22 mouse cellular contexts compared by ENCODE assay signal in genomic region chr16:78067532-78068118, GRCm38 (mm10).
DNase-seq lines count a peak whose midpoint lies in the region; ATAC-seq and TF ChIP-seq lines count a peak whose summit lies in the region.
"Had no signal": no experiment of that assay in that cellular context is flagged by ENCODE, and none has a peak within 500 bp of the region (broad histone marks: within the 10 kb centered on the region; RNA-seq: fewer than 3 reads in every experiment).

No protein-coding gene starts in this region.

- H3K4me1 ChIP-seq in embryonic facial prominence, embryonic 11.5 days (ENCODE audit: control insufficient read depth, insufficient read depth, low read length): no peaks in the 10 kb centered on the region
- no peaks in the 10 kb centered on the region for H3K4me1 ChIP-seq in embryonic facial prominence, embryonic 10.5 days
- H3K4me1 ChIP-seq in embryonic facial prominence, embryonic 14.5 days (ENCODE audit: control insufficient read depth, insufficient read depth, low read length): no peaks in the 10 kb centered on the region
- H3K4me1 ChIP-seq in limb, embryonic 13.5 days: peaks cover 20% of the 10 kb centered on the region
- no peaks in the 10 kb centered on the region for H3K4me1 ChIP-seq in hindbrain, postnatal 0 days (ENCODE audit: insufficient read depth, low read length)
- H3K4me1 ChIP-seq: heart, embryonic 13.5 days had no signal

- no peaks in the 10 kb centered on the region for H3K36me3 ChIP-seq in embryonic facial prominence, embryonic 11.5 days (replicated peaks; ENCODE audit: control insufficient read depth, insufficient read depth, low read depth, low read length)
- no peaks in the 10 kb centered on the region for H3K36me3 ChIP-seq in embryonic facial prominence, embryonic 10.5 days (replicated peaks)
- H3K36me3 ChIP-seq in embryonic facial prominence, embryonic 14.5 days (ENCODE audit: control insufficient read depth, insufficient read depth, low read length): no peaks in the 10 kb centered on the region
- H3K36me3 ChIP-seq in limb, embryonic 13.5 days: no peaks in the 10 kb centered on the region
- H3K36me3 ChIP-seq in hindbrain, postnatal 0 days (ENCODE audit: insufficient read depth, low read length): no peaks in the 10 kb centered on the region
- H3K36me3 ChIP-seq: heart, embryonic 13.5 days had no signal

- no peak overlapping the region for H3K27ac ChIP-seq in embryonic facial prominence, embryonic 11.5 days (replicated peaks; ENCODE audit: low read depth, low read length)
- H3K27ac ChIP-seq in embryonic facial prominence, embryonic 10.5 days (replicated peaks): no peak overlapping the region; the same call in 1 of the 2 replicates
- H3K27ac ChIP-seq in embryonic facial prominence, embryonic 14.5 days (replicated peaks; ENCODE audit: low read depth, low read length): 0 out of 2 replicates have a peak overlapping the region, but pooled peaks have one; percentile 29
- H3K27ac ChIP-seq in limb, embryonic 13.5 days: peak overlapping the region; percentile 48; the same call in 1 of the 2 replicates
- no peak overlapping the region for H3K27ac ChIP-seq in hindbrain, postnatal 0 days
- H3K27ac ChIP-seq: heart, embryonic 13.5 days; hindbrain, embryonic 14.5 days had no signal

- no peak overlapping the region for H3K9ac ChIP-seq in embryonic facial prominence, embryonic 11.5 days (replicated peaks; ENCODE audit: low read length)
- H3K9ac ChIP-seq in embryonic facial prominence, embryonic 14.5 days (ENCODE audit: low read depth, low read length): no peak overlapping the region
- no peak overlapping the region for H3K9ac ChIP-seq in limb, embryonic 13.5 days
- H3K9ac ChIP-seq in hindbrain, postnatal 0 days (replicated peaks; ENCODE audit: low read length): no peak overlapping the region
- H3K9ac ChIP-seq: heart, embryonic 13.5 days; hindbrain, embryonic 14.5 days had no signal

- no peaks in the 10 kb centered on the region for H3K27me3 ChIP-seq in embryonic facial prominence, embryonic 11.5 days (ENCODE audit: control insufficient read depth, insufficient read depth, low read length)
- no peaks in the 10 kb centered on the region for H3K27me3 ChIP-seq in embryonic facial prominence, embryonic 10.5 days (replicated peaks; ENCODE audit: low read depth, poor library complexity, severe bottlenecking)
- H3K27me3 ChIP-seq in embryonic facial prominence, embryonic 14.5 days (replicated peaks; ENCODE audit: control insufficient read depth, insufficient read depth, low read length): no peaks in the 10 kb centered on the region
- H3K27me3 ChIP-seq in limb, embryonic 13.5 days: no peaks in the 10 kb centered on the region
- H3K27me3 ChIP-seq in hindbrain, postnatal 0 days (ENCODE audit: insufficient read depth, low read length): no peaks in the 10 kb centered on the region
- H3K27me3 ChIP-seq: heart, embryonic 13.5 days had no signal

- TF ChIP-seq CTCF in hindbrain, postnatal 0 days (IDR thresholded peaks at IDR 0.05; ENCODE audit: low read depth): no peak

- H3K4me3 ChIP-seq in embryonic facial prominence, embryonic 11.5 days (ENCODE audit: low read depth, low read length): no peak overlapping the region
- H3K4me3 ChIP-seq in embryonic facial prominence, embryonic 10.5 days: no peak overlapping the region
- H3K4me3 ChIP-seq in embryonic facial prominence, embryonic 14.5 days (ENCODE audit: low read depth, low read length): no peak overlapping the region
- no peak overlapping the region for H3K4me3 ChIP-seq in limb, embryonic 13.5 days
- H3K4me3 ChIP-seq in hindbrain, postnatal 0 days (ENCODE audit: low read length): no peak overlapping the region
- H3K4me3 ChIP-seq: heart, embryonic 13.5 days had no signal

- no peaks in the 10 kb centered on the region for H3K9me3 ChIP-seq in embryonic facial prominence, embryonic 11.5 days (replicated peaks; ENCODE audit: control insufficient read depth, low read length)
- H3K9me3 ChIP-seq in embryonic facial prominence, embryonic 10.5 days: no peaks in the 10 kb centered on the region
- H3K9me3 ChIP-seq in embryonic facial prominence, embryonic 14.5 days (ENCODE audit: control insufficient read depth, low read length): no peaks in the 10 kb centered on the region
- no peaks in the 10 kb centered on the region for H3K9me3 ChIP-seq in limb, embryonic 13.5 days
- H3K9me3 ChIP-seq in hindbrain, postnatal 0 days (ENCODE audit: low read length): no peaks in the 10 kb centered on the region
- H3K9me3 ChIP-seq: heart, embryonic 13.5 days had no signal

- peak; percentile 40 for DNase-seq in embryonic facial prominence, embryonic 11.5 days (ENCODE audit: low spot score)
- no peak for DNase-seq in embryonic facial prominence, embryonic 10.5 days (ENCODE audit: low spot score)
- peak; percentile 32 for DNase-seq in embryonic facial prominence, embryonic 14.5 days (ENCODE audit: low spot score)
- no peak for DNase-seq in hindbrain, postnatal 0 days (ENCODE audit: low spot score)
- DNase-seq in gastrocnemius, postnatal 10 days: no peak
- DNase-seq: adrenal gland, adult 8-10 months; adrenal gland, postnatal 36 days; cerebellum, adult 11 months; cerebellum, adult 2 months; cerebellum, adult 9-11 months; cerebellum, postnatal 25 days; gastrocnemius, postnatal 14 days; heart, adult 18-20 months; heart, postnatal 14 days; heart, postnatal 4 days had no signal

- no peak for ATAC-seq in embryonic facial prominence, embryonic 11.5 days (replicated peaks; ENCODE audit: insufficient number of reproducible peaks, low FRiP score, low TSS enrichment, low read depth)
- no peak for ATAC-seq in embryonic facial prominence, embryonic 14.5 days (ENCODE audit: low read depth)
- ATAC-seq in limb, embryonic 13.5 days (ENCODE audit: low FRiP score, low read depth): peak; percentile 78
- no peak for ATAC-seq in hindbrain, postnatal 0 days
- no peak for ATAC-seq in granulocyte monocyte progenitor cell, adult 5-6 weeks (replicated peaks; ENCODE audit: poor library complexity, severe bottlenecking)
- ATAC-seq: activated CD4-positive, CD25-positive, alpha-beta regulatory T cell, adult 4 months; forebrain, embryonic 14.5 days; intestine, postnatal 0 days had no signal

- no peak overlapping the region for H3K4me2 ChIP-seq in embryonic facial prominence, embryonic 11.5 days (ENCODE audit: low read depth, low read length)
- no peak overlapping the region for H3K4me2 ChIP-seq in embryonic facial prominence, embryonic 14.5 days (ENCODE audit: low read depth, low read length)
- H3K4me2 ChIP-seq in limb, embryonic 13.5 days (replicated peaks): no peak overlapping the region
- H3K4me2 ChIP-seq in hindbrain, postnatal 0 days (ENCODE audit: low read depth, low read length): no peak overlapping the region
- H3K4me2 ChIP-seq: heart, embryonic 13.5 days; hindbrain, embryonic 14.5 days had no signal

- WGBS in embryonic facial prominence, embryonic 11.5 days: 64% methylated on average over 10 of the region's 10 CpGs
- 73% methylated on average over 10 of the region's 10 CpGs for WGBS in embryonic facial prominence, embryonic 10.5 days
- 54% methylated on average over 10 of the region's 10 CpGs for WGBS in embryonic facial prominence, embryonic 14.5 days
- 31% methylated on average over 10 of the region's 10 CpGs for WGBS in limb, embryonic 13.5 days
- 86% methylated on average over 10 of the region's 10 CpGs for WGBS in hindbrain, postnatal 0 days

Comparison
In these comparisons a context has a peak if more than half of its experiments do, and no peak if none do; other contexts are left out.
1. DNase-seq: peak in embryonic facial prominence, embryonic 11.5 days (single experiment) and embryonic facial prominence, embryonic 14.5 days (single experiment); none in embryonic facial prominence, embryonic 10.5 days (single experiment), hindbrain, postnatal 0 days (single experiment) and gastrocnemius, postnatal 10 days (single experiment).
2. H3K27ac ChIP-seq: peak in embryonic facial prominence, embryonic 14.5 days (single experiment) and limb, embryonic 13.5 days (single experiment); none in embryonic facial prominence, embryonic 11.5 days (single experiment), embryonic facial prominence, embryonic 10.5 days (single experiment) and hindbrain, postnatal 0 days (single experiment).